Mouse (Mus musculus) lung, adult 2 months (tissue): ENCODE data around the gene Gse1.

ENCODE experiments used
- CTCF ChIP-seq: fragments of 200-500 bp; IDR thresholded peaks from 2 replicates; pipeline ENCODE4 v1.5.1; 2011; ENCODE audit warnings: mild to moderate bottlenecking, low read length, control low read depth; ENCODE audit not compliant: insufficient read depth
- POLR2A ChIP-seq: fragments of 200-500 bp; IDR thresholded peaks from 2 replicates; pipeline ENCODE4 v1.6.1; 2011; ENCODE audit warnings: low read depth, mild to moderate bottlenecking, control low read depth, low read length, borderline replicate concordance; ENCODE audit errors: extremely low read depth

DNA sequence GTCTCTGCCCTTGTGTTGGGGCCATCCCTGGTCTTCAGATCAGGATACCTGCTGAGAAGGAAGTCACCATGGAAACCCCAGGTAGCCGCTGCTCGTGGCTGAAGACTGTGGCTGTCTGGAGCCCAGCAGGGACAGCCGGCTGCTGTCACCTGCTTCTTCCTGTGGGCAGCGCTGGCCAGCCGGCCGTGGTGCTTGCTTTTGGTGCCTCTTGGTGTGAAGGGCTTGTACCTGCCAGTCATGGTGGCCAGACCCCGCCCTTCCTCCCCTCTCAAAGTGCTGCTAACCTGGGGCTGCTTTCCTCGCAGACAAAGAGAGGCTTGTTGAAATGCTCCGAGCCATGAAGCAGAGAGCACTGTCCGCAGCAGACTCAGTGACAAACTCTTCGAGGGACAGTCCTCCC lies 345.6 kb downstream of the Gse1 start:
- no peak for TF ChIP-seq CTCF
- TF ChIP-seq POLR2A = no peak
